Mouse (Mus musculus): ENCODE measurements around the gene Pla2g4f. TPM values are rescaled to one million over a fixed set of nuclear protein-coding genes. Genes with fewer than 3 reads are reported as not detected.

The Pla2g4f gene
- polyA plus RNA-seq, 1 experiment from 2014 or later = 21.9 TPM

DNA sequence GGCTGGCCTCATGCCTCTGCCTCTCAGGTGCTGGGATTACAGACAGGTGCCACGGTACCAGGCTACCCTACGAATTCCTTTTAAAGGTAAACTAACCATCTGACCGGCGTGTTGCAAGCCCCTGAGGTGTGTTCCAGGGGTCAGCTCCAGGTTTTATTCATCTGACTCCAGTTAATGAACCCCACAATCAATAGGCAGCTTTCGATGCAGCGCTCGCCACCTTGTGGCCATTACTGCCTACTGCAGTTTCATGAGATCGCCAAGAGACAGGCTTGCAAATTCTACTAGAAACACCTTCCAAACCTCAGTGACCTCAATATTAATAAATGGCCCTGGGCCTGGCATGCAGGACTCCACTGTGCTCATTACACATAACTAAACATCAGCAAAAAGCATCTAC is 34.0 kb downstream of the Pla2g4f start:
- Histone ChIP-seq H3K4me3 (ENCODE audit: low read depth, low read length) (no peak overlapping the region), H3K27me3 (ENCODE audit: control insufficient read depth, insufficient read depth, low read length) (no peaks in the 10 kb centered on the region), H3K36me3 (ENCODE audit: control insufficient read depth, insufficient read depth, low read length) (no peaks in the 10 kb centered on the region), H3K4me2 (replicated peaks; ENCODE audit: low read depth) (no peak overlapping the region), H3K9me3 (ENCODE audit: control insufficient read depth, low read length) (no peaks in the 10 kb centered on the region), H3K4me1 (replicated peaks; ENCODE audit: control insufficient read depth, insufficient read depth) (no peaks in the 10 kb centered on the region), H3K9ac (ENCODE audit: low read length) (no peak overlapping the region), H3K27ac (replicated peaks) (no peak overlapping the region)
- DNase-seq (ENCODE audit: low spot score) (peak; percentile 70), ATAC-seq (ENCODE audit: low FRiP score, low TSS enrichment) (no peak)
- TF ChIP-seq CTCF (IDR thresholded peaks at IDR 0.05; ENCODE audit: low read depth) = peak; percentile 89
- TF ChIP-seq EP300 (optimal IDR thresholded peaks at IDR 0.05) = no peak
- 15% methylated on average over 8 of the region's 8 CpGs for WGBS

DNA sequence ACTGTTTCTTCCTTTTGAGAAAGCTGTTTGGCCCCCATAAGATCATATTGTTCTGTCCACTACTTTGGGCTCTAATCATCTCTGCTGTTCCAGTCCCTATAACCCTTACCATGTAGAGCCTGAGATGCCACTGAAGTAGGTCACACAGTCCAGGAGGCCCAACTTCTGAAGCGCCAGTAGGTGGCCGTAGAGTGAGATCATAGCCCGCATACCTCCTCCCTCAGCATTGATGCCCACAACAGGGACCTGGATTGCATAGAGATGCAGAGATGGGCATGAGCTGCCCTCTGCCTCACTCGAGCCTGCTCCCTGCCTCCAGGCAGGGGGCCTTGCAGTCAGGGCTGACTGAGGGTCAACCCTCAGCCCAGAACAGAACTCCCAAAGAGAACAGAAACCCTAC is 37.0 kb downstream of the Pla2g4f start:
- ATAC-seq (ENCODE audit: low FRiP score, low TSS enrichment) = no peak
- no peak overlapping the region for H3K4me2 ChIP-seq (replicated peaks; ENCODE audit: low read depth)

DNA sequence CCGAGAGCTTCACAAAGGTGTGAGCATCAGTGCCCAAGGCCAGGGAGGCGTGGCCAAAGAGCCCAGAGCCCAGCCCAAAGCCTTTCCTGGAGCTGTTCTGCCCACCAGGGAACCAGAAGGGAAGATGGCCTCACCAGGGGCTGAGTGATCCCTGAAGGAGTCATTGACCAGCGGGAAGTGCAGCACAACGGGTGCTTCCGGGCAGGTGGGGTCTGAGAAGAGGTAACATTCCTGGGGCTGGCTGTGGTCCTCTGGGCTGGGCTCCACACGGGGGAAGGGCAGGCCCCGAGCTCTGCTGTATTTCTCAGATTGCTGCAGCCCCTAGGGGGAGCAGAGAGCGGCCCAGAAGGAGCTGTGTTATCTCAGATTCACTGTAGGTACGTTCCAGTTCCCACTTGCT is 45.3 kb downstream of the Pla2g4f start:
- DNase-seq (ENCODE audit: low spot score) (peak; percentile 59), ATAC-seq (ENCODE audit: low FRiP score, low TSS enrichment) (peak; percentile 79)
- 5% methylated on average over 9 of the region's 9 CpGs for WGBS
- H3K27ac ChIP-seq (replicated peaks) = no peak overlapping the region
- TF ChIP-seq CTCF (IDR thresholded peaks at IDR 0.05; ENCODE audit: low read depth) (peak; percentile 64), EP300 (optimal IDR thresholded peaks at IDR 0.05) (no peak)
- H3K9me3 ChIP-seq (ENCODE audit: control insufficient read depth, low read length) = no peaks in the 10 kb centered on the region
- no peak overlapping the region for H3K9ac ChIP-seq (ENCODE audit: low read length)
- H3K4me2 ChIP-seq (replicated peaks; ENCODE audit: low read depth) = peak overlapping the region; percentile 32
- no peak overlapping the region for H3K4me3 ChIP-seq (ENCODE audit: low read depth, low read length)
- H3K4me1 ChIP-seq (replicated peaks; ENCODE audit: control insufficient read depth, insufficient read depth) = no peaks in the 10 kb centered on the region
- H3K27me3 ChIP-seq (ENCODE audit: control insufficient read depth, insufficient read depth, low read length) = no peaks in the 10 kb centered on the region
- H3K36me3 ChIP-seq (ENCODE audit: control insufficient read depth, insufficient read depth, low read length) = no peaks in the 10 kb centered on the region

More for the DNA sequence above, 37.0 kb downstream of the Pla2g4f start:
- Histone ChIP-seq H3K4me3 (ENCODE audit: low read depth, low read length) (no peak overlapping the region), H3K27ac (replicated peaks) (no peak overlapping the region), H3K36me3 (ENCODE audit: control insufficient read depth, insufficient read depth, low read length) (no peaks in the 10 kb centered on the region), H3K4me1 (replicated peaks; ENCODE audit: control insufficient read depth, insufficient read depth) (no peaks in the 10 kb centered on the region), H3K9me3 (ENCODE audit: control insufficient read depth, low read length) (no peaks in the 10 kb centered on the region), H3K27me3 (ENCODE audit: control insufficient read depth, insufficient read depth, low read length) (no peaks in the 10 kb centered on the region), H3K9ac (ENCODE audit: low read length) (no peak overlapping the region)
- 81% methylated on average over 4 of the region's 4 CpGs for WGBS
- TF ChIP-seq CTCF (IDR thresholded peaks at IDR 0.05; ENCODE audit: low read depth) (no peak), EP300 (optimal IDR thresholded peaks at IDR 0.05) (no peak)
- no peak for DNase-seq (ENCODE audit: low spot score)

DNA sequence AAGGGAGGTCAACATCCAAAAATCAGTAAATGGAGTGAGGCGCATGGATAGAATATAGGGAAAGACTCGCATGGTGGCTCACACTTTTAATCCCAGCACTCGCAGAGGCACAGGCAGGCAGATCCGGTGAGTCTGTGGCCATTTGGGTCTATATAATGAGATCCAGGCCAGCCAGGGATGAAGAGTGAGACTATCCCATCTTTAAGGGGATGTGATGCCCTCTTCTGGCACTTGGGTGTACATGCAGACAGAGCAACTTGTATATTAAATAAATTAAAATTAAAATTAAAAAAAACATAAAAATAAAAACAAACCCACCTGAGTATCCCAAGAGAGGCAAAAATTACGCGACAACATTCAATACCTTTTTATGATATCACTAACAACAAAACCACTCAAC is 48.4 kb downstream of the Pla2g4f start:
- Histone ChIP-seq H3K4me3 (ENCODE audit: low read depth, low read length) (no peak overlapping the region), H3K4me2 (replicated peaks; ENCODE audit: low read depth) (no peak overlapping the region), H3K27me3 (ENCODE audit: control insufficient read depth, insufficient read depth, low read length) (no peaks in the 10 kb centered on the region), H3K27ac (replicated peaks) (no peak overlapping the region), H3K4me1 (replicated peaks; ENCODE audit: control insufficient read depth, insufficient read depth) (no peaks in the 10 kb centered on the region), H3K9me3 (ENCODE audit: control insufficient read depth, low read length) (no peaks in the 10 kb centered on the region), H3K36me3 (ENCODE audit: control insufficient read depth, insufficient read depth, low read length) (no peaks in the 10 kb centered on the region), H3K9ac (ENCODE audit: low read length) (no peak overlapping the region)
- TF ChIP-seq CTCF (IDR thresholded peaks at IDR 0.05; ENCODE audit: low read depth) = peak; percentile 63
- no peak for TF ChIP-seq EP300 (optimal IDR thresholded peaks at IDR 0.05)
- DNase-seq (ENCODE audit: low spot score) (no peak), ATAC-seq (ENCODE audit: low FRiP score, low TSS enrichment) (no peak)
- WGBS = 72% methylated on average over 6 of the region's 6 CpGs

DNA sequence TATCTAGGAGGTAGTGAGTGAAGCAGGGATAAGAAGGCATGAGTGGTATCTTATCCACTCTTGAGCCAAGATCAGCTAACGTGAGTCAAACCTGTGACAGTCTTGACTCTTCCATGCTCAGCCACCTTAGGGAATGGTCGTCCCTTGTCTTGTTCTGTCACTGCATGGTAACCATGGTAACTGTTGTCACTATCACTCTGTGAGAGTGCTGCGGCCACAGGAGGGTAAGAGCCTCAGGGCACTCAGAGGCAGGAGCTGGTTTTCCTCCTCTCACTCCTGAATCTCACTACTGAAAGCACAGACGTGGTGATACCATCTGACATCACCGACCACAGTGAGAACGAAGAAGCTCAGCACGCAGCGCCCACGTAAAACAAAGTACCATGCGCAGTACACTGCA is 49.1 kb downstream of the Pla2g4f start:
- no peaks in the 10 kb centered on the region for H3K4me1 ChIP-seq (replicated peaks; ENCODE audit: control insufficient read depth, insufficient read depth)
- DNase-seq (ENCODE audit: low spot score) (no peak), ATAC-seq (ENCODE audit: low FRiP score, low TSS enrichment) (no peak)
- no peaks in the 10 kb centered on the region for H3K27me3 ChIP-seq (ENCODE audit: control insufficient read depth, insufficient read depth, low read length)
- H3K4me2 ChIP-seq (replicated peaks; ENCODE audit: low read depth) = no peak overlapping the region
- H3K27ac ChIP-seq (replicated peaks) = no peak overlapping the region
- H3K9ac ChIP-seq (ENCODE audit: low read length) = no peak overlapping the region
- no peaks in the 10 kb centered on the region for H3K36me3 ChIP-seq (ENCODE audit: control insufficient read depth, insufficient read depth, low read length)
- H3K9me3 ChIP-seq (ENCODE audit: control insufficient read depth, low read length) = no peaks in the 10 kb centered on the region
- 73% methylated on average over 10 of the region's 10 CpGs for WGBS
- TF ChIP-seq EP300 (optimal IDR thresholded peaks at IDR 0.05) (no peak), CTCF (IDR thresholded peaks at IDR 0.05; ENCODE audit: low read depth) (no peak)
- H3K4me3 ChIP-seq (ENCODE audit: low read depth, low read length) = no peak overlapping the region

DNA sequence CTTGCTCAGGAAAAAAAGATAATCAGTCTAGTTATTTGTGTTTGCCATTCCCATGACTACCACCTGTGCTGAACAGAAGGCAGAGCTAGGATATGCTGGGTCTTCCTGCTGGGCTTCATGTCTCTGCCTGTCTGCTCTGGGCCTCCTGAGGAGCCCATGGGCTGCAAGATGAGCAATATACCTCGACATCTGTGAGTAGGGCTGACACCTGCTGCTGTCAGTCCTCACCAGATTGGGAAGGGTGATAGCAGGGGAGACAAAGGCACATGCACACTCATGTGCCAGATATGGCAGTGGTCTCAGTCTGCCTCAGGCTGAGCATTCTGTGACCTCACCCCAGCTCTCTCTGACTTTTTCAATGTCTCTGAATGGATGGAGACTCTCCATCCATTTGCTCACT is 51.1 kb downstream of the Pla2g4f start:
- Histone ChIP-seq H3K4me2 (replicated peaks; ENCODE audit: low read depth) (no peak overlapping the region), H3K4me3 (ENCODE audit: low read depth, low read length) (no peak overlapping the region), H3K9me3 (ENCODE audit: control insufficient read depth, low read length) (no peaks in the 10 kb centered on the region), H3K27me3 (ENCODE audit: control insufficient read depth, insufficient read depth, low read length) (no peaks in the 10 kb centered on the region), H3K9ac (ENCODE audit: low read length) (no peak overlapping the region), H3K27ac (replicated peaks) (no peak overlapping the region), H3K36me3 (ENCODE audit: control insufficient read depth, insufficient read depth, low read length) (no peaks in the 10 kb centered on the region), H3K4me1 (replicated peaks; ENCODE audit: control insufficient read depth, insufficient read depth) (no peaks in the 10 kb centered on the region)
- TF ChIP-seq CTCF (IDR thresholded peaks at IDR 0.05; ENCODE audit: low read depth) = no peak
- no peak for TF ChIP-seq EP300 (optimal IDR thresholded peaks at IDR 0.05)
- no peak for ATAC-seq (ENCODE audit: low FRiP score, low TSS enrichment)
- no peak for DNase-seq (ENCODE audit: low spot score)
- 17% methylated on average over 1 of the region's 1 CpGs for WGBS

All from stomach, postnatal 0 days (tissue).